Mouse (Mus musculus) retina, embryonic 14.5 days (tissue): Measurements from ENCODE around the gene Zfp668.
"Not testable (repeated sequence)": the region's sequence is repeated elsewhere in the genome, so short reads cannot be mapped to it uniquely, and the experiment has no call there.

Experiments used
- DNase-seq: peaks from one replicate; pipeline ENCODE4 v3.0.0-alpha.2; 2015; ENCODE audit warnings: low spot score

Gene Zfp668

DNA sequence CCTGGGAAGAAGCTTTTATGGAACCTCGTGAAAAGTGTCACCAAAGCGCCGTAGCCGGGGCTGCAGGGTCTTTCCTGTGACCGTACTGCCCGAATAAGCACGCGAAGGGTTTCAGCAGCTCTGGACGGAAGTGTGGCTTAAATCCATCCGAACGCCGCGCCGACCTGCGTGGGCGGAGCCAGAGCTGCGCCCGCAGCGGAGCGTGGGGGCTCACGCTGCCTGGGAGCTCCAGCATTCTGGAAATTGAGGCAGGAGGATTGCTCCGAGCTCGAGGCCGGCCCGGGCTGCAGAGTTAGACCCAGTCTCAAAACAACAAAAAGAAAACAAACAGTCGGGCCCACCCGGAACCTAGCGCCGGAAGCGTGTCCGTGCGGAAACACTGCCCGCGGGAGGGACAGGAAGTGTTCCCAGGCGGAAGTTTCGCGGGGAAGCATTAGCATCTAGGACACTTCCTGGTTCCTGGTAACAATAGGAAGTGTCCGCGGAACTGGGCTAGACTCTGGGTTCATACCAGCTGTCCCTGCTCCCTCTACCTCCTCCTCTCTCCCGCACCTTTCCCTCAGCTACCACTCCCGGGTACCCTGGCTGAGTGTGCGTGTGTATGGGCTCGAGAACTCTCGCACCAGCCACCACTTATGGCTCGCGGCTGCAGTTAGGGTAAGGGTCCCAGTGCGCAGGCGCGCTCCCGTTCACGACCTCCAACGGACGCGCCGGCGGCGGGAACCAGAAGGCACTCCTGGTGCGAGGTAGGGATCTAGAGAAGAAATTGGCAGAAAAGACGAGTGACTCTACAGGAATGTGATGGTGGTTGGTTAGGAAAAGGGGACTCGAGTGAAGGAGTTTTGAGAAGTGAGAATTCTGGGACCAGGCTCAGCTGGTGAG lies at the start of gene Zfp668:
Zfp668 (minus strand) TSS at position 362 of the 882 bp plus-strand sequence.
- DNase-seq = peak; percentile 96

DNA sequence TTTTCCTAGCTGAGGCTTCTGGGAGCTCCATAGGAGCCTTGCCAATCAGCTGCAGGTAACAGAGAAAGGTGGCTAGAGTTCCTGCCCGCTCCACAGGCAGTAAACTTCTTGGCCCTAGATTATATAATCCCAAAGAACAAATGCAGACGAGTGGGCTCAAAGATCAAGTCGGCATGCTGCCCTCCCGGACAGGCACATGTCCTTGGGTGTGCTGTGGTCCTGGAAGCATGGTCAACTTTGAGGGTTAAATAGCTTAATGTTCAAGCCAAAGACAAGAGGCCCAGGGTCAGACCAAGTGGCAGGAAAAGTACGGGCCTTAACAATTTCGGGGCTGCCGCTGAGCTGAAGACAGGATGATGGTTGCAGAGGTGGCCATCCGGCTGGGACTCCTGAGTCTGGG lies 49.4 kb upstream of the Zfp668 start:
- no peak for DNase-seq

DNA sequence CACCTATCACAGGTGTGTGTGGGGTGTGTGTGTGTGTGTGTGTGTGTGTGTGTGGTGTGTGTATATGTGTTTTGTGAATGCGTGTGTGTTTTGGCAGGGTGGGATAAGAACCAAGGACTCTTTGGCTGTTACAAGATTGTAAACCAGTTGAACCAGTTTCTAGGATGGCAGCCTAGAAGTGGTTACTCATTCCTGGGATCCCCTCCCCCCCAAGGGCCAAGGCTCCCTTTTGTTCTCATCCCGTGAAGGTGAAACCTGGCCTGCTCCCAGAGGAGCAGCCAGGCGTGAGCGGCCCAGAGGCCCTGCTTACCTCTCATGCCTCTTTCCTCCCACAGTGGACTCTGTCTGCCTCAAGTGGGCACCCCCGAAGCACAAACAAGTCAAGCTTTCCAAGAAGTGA lies 48.6 kb upstream of the Zfp668 start:
- DNase-seq = no peak

DNA sequence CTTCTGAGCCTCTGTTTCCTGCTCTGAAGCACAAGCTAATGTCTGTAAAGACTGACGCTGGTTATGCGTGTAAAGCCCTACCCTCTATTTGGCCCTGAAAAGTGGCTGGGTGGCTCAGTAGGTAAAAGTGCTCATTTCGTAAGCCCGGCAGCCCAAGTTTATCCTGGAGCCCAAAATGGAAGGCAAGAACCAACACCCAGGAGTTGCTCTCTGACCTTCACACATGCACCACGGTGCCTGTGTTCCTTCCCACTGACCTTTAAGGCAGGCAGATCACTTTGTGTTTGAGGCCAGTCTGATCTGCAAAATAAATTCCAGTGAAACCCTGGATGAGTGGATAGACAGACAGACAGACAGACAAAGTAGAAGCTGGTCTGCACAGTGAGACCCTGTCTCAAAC lies 47.1 kb upstream of the Zfp668 start:
- no peak for DNase-seq

DNA sequence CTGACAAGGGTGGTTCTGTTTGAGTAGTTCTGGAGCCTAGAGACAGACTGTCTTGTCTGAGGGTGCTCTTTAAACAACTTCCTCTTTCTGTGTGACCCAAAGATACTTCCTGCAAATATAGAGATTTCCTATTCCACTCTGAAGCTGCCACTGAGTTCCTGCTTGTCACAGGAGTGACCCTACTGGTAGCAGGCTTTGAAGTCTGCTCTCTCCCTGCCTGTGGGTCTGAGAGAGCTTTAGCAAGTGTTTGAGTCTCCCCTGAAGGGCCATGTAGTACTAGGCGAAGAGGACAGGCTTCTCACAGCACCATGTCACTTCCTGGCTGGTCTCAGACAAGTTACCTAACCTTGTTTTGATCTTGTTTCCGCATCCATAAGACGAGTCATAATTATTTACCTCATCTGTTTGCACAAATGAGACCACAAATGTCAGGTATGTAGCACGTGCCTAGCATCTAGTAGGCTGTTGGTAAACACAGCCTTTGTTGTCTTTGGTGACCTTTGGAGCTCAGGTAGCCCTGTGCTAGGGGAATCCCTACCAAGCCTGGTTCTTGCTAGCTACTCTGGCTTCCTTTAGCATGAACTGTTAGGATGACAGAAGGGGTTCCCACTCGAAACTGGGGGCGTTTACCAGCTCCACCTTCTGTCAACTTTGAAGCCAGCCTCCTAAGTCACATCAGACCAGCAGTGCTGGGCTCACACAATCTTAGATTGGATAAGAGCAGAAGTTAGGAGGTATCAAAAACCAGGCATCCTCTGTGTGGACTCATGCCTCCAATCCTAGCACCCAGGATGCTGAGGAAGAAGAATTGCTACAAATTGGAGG lies 46.0 kb upstream of the Zfp668 start:
- no peak for DNase-seq

DNA sequence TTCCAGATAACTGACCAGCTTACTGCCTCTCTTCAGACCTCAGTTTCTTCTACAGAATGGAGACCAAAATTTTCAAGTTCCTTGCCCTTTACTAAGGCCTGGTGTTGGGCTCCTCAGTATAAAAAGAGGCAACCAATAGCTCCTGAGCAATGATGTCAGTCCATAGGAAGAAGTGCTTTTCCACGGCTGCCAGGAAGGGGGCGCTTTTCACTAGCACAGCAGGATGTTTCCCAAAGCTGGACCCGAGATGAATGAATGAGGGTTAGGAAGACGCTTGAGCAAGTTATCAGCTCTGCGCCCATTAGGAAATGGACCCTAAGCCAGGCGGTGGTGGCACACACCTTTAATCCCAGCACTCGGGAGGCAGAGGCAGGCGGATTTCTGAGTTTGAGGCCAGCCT lies 44.9 kb upstream of the Zfp668 start:
- DNase-seq = peak; percentile 51

DNA sequence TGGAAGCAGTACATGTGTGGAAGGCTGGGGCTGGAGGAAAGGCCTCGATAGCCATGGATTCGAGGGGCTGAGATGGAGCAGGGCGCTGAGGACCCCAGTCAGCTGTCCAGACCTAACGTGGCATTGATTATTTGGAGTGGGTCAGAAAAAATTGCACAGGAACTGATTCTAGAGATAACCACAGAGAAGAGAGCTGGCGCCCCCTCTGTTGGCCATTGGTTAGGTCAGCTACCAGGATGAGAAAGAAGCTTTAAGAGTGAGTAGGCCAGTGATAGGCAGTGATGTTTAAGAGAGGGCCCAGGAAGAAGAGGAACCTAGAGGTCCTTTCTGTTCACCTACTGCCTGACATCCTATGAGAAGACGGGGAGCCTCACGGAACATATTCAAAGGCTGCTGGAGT lies 42.7 kb upstream of the Zfp668 start:
- peak; percentile 53 for DNase-seq

DNA sequence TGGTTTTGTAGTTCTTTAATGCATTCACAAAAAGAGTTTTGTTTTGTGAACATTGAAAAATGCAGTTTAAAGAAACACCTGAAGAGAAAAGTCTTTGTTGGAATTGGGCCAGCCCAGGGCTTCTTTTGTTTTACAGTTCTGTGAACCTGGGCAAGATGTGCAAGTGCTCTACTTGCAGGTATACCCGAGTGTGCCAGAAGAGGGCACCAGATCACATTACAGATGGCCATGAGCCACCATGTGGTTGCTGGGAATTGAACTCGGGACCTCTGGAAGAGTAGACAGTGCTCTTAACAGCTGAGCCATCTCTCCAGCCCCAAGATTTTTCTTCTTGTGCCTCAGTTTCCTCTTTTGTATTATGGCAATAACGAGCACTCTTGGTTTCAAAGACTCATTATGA lies 41.6 kb upstream of the Zfp668 start:
- peak; percentile 47 for DNase-seq

DNA sequence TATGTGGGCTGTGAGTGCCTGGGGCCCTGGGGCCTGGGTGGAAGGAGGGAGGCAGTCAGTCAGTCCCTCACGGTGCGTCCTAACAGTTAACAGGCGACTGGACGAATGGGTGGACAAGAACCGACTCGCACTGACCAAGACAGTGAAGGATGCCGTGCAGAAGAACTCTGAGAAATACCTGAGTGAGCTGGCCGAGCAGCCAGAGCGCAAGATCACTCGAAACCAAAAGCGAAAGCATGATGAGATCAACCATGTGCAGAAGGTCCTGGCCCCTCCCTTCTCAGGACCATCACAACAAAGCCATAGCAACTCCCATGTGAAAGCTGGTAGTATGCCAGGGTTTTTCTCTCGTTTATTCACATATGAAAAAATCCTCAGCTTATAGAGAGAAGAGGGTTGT lies 38.7 kb upstream of the Zfp668 start:
- no peak for DNase-seq

DNA sequence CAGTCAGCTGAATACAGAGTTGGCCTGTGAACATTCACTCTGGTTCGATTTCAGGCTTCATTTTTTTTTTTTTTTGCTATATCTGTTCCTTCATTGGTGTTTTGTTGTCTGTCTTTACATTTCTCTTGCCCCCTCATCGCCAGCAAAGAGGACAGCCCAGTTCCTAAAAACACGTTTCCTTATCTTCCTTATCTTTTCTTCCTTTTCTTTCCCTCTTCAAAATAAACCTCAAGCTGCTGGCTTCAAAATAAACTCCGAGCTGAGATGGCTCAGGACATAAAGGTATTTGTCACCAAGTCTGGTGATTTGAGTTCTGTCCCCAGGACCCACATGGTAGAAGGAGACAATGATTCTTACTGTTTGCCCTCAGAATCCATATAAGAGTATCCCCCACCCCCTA lies 36.3 kb upstream of the Zfp668 start:
- DNase-seq = no peak

DNA sequence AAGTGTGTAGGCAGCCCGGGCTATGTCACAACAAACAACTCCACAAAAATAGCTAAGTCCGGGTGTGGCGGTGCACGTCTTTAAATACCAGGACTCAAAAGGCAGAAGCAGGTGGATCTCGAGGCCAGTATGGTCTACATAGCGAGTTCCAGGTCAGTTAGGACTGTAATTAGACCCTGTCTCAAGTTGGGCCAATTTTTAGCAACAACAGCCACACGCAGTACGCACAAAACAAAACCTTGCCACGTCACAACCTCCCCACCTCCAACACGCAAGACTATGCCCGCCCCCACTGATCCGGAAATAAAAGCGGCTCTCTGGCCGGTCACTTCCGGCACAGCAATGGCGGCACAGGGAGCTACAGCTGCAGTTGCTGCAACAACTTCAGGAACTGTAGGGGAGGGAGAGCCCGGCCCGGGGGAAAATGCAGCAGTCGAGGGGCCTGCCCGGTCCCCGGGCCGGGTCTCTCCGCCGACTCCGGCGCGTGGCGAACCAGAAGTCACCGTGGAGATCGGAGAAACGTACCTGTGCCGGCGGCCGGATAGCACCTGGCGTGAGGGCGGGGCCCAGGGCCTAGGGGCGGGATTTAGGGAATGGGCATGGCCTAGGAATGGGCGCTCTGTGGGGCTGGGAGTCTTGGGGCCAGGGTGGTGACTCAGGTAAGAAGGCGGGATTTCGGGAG lies 35.7 kb upstream of the Zfp668 start, which contains the start of gene Kat8:
Kat8 (plus strand) TSS at position 327 of the 682 bp plus-strand sequence.
- DNase-seq = peak; percentile 91

DNA sequence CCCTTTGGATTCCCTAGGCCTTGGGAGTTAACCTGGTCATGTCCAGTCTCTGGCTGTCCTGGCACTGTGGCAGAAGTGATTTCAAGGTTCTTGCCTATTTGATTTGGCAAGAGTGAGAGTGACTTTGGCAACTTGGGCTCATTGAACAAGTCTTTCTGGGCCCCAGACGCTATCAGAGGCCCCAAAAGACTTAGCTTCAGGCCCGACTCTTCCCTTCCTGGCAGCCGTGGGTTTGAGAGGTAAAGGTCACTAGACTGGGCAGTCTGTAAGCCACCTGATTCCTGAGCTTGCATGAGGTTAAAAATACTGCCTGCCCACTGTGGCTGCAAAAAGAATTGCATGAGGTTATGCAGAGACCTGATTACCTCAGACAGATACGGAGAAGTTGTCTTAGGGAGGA lies 32.0 kb upstream of the Zfp668 start:
- no peak for DNase-seq

DNA sequence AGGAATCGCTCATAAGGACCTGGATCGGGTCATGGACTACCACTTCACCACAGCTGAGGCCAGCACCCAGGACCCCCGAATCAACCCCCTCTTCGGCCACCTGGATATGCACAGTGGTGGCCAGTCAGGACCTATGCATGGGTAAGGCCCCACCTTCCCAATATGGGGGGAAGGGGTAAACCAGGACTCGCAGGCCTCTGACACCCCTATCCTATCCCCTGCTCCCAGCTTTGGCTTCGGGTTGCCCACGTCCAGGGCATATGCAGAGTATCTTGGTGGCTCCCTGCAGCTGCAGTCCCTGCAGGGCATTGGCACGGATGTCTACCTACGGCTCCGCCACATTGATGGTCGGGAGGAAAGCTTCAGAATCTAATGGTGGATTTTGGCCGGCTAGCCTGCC lies 31.3 kb upstream of the Zfp668 start:
- DNase-seq = no peak

DNA sequence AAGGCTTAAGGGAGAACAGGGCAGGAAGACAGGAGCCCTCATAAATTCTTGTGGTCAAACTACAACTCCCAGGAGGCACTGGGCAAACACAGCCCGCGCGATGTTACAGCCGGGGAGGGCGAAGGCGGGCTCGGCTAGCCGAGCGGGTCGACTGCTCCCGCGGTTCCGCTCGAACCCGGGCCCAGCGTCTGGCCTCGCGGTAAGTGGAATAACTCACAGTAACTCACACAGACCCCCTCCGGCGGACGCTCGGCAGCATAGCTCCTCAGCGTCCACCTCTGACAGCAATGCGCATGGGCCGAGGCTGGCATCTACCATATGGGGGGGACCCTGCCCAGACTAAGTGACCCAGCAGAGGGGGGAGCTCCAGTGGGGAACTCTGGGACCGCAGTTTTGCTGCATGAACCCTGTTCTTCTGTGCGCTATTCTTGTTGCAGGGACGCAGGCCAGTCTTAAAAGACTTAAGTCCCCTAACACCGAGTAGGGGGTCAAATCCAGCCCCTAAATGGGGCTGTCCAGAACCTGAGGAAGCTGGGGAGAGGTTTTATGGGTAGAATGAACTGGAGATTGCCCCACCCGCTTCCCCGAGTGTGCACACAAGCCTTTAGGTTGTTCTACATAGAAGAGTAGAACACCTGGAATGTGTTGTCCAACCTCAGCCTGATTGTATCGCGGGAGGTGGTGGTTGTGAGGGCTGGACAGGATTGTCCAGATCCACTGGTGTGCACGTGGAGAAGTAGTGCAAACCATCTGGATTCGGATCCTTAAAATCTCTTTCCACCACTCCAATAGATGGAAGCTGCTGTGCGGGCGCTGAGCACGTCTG lies 27.6 kb upstream of the Zfp668 start, which contains the start of gene Bckdk:
Bckdk (plus strand) TSS at position 112 of the 826 bp plus-strand sequence.
- peak; percentile 84 for DNase-seq

DNA sequence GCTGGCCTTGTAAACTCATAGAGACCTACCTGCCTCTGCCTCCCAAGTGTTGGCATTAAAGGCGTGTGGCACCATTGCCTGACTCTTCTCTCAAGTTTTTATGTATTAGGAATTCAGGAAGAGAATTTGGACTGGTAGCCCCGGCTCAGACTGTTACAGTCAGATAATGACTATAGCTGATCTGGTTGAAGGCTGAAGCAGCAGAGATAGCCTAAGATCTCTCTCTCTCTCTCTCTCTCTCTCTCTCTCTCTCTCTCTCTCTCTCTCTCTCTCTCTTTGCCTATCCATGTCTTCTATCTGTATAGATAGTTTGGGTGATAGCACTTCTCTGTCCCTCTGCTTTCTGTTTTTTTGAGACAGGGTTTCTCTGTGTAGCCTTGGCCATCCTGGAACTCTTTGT lies 25.1 kb upstream of the Zfp668 start:
- no peak for DNase-seq

DNA sequence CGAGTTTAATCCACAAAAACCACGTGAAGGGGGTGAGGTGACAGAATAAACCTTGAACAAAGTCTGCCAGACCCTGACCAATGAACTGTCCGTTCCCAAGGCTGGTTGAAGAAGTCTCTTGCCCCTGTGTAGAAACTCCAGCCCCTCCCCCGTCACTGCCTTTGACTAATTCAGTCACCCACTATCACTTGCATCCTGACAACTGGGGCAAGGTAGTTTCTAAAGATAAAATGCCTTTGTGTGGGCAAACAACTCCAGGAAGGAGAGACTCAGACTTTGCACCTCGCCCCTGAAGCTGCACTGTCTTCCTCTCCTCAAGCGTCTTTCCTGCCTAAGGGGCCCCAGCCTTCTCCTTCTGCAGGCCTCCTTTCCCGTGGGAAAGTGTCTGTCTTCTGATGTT lies 23.4 kb upstream of the Zfp668 start:
- DNase-seq = no peak

DNA sequence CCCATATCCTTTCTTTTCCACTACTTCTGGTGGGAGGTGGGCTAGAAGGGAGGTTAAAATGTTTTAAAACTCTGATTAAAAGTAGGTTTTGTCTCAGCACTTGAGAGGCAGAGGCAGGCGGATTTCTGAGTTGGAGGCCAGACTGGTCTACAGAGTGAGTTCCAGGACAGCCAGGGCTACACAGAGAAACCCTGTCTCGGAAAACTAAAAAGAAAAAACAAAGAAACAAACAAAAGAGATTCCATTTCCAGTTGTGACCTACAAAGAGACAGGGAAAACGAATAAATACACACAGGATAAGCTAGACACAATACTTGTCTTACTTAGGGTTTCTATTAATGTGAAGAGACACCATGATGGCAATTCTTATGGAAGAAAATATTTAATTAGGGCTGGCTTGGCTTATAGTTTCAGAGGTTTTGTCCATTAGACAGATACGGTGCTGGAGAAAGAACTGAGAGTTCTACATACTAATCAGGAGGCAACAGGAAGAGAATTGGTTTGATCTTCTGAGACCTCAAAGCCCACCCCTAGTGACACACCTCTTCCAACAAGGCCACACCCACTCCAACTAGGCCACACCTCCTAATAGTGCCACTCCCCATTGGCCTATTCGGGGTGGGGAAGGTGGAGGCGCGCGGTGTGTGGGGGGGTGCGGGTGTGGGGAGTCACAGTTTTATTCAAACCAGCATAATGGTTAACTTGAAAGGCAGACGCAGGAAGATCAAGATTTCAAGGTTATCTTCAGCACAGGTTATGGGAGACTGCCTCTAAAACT lies 21.7 kb upstream of the Zfp668 start:
- DNase-seq = no peak

DNA sequence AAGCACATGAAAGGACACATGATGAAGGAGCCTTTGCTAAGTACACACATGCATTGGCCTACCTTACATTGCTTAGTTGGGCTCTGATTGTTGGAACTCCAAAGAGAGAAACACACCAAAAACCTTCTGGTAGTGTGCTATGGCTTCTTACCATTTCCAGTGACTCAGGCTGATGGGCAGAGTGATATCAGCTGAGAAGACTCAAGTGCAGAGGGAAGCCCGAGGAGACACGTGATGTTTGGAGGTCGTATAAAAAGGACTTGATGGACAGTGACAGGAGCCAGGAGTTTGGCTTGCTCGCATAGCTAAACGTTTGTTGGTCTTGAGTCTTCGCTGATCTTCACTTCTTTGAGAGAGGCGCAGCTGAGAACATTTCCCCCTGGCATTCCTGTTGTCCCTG lies 20.9 kb upstream of the Zfp668 start:
- DNase-seq = no peak

DNA sequence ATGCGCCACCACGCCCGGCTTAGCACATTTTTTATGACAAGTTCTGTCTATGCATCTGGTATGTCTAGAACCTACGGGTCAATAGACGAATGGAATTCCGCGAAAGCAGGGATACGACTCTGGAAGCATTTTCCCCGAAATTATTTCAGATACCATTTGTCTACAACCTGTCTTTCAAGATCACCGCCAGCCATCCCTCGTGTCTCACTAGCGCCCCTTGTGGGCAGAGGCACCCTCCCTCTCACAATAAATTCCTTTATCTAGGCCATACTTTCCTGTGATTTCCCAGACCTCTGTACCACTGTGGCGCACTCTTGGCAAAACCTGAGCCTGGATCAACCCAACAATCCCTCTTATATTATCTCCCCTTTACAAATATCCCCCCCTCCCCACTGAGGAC lies 19.8 kb upstream of the Zfp668 start:
- peak; percentile 69 for DNase-seq

DNA sequence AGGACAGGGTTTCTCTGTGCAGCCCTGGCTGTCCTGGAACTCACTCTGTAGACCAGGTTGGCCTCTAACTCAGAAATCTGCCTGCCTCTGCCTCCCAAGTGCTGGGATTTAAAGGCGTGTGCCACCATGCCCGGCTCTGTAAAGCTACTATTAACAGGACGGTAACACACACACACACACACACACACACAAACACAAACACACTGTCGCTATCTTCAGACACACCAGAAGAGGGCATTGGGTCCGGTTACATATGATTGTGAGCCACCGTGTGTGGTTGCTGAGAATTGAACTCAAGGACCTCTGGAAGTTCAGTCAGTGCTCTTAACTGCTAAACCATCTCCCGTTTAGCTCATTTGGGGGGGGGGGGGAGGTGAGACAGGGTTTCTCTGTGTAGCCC lies 19.3 kb upstream of the Zfp668 start:
- DNase-seq = not testable (repeated sequence)

DNA sequence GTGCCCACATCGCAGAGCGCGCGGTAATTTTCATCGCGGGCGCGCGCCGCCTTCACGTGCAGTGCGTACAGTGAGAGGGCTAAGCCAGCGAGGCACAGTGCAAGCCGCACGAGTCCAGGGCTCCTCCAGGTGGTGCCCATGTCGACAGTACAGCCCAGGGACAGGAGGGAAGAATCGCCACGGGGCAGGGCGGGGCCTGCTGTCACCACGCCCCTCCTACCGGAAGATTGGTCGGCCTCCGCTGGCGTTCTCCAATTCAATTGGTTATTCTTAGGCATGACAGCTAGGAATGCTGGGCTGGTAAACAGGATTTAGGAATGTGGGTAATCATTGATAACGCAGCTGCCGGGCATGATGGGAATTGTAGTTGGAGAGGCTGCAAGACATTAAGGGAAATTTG lies 18.8 kb upstream of the Zfp668 start, which contains the start of the genes Gm21974 and Vkorc1:
Gm21974 (minus strand) TSS at position 13 of the 400 bp plus-strand sequence.
Vkorc1 (minus strand) TSS at position 176 of the 400 bp plus-strand sequence.
- DNase-seq = peak; percentile 97
